Mouse (Mus musculus) lung, adult 2 months (tissue): Measurements from ENCODE around the gene Spire2.

Experiments
- CTCF ChIP-seq: fragments of 200-500 bp; IDR thresholded peaks from 2 replicates; pipeline ENCODE4 v1.5.1; 2011; ENCODE audit warnings: mild to moderate bottlenecking, low read length, control low read depth; ENCODE audit not compliant: insufficient read depth
- POLR2A ChIP-seq: fragments of 200-500 bp; IDR thresholded peaks from 2 replicates; pipeline ENCODE4 v1.6.1; 2011; ENCODE audit warnings: low read depth, mild to moderate bottlenecking, control low read depth, low read length, borderline replicate concordance; ENCODE audit errors: extremely low read depth

DNA sequence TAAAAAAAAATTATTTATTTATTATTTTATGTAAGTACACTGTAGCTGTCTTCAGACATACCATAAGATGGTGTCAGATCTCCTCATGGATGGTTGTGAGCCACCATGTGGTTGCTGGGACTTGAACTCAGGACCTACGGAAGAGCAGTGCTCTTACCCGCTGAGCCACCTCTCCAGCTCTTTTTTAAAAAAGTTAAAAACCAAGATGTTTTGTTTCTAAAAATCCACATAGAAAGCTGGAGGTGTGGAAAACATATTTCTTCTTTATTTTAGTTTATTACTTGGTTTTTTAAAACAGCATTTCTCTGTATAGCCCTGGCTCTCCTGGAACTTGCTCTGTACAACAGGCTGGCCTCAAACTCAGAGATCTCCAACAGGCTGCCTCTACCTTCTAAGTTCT, 4.0 kb upstream of the Spire2 start:
- TF ChIP-seq CTCF (no peak), POLR2A (no peak)
